Mouse (Mus musculus) thymus, postnatal 10 days (tissue): ENCODE results near the gene Upf1.

ENCODE experiments used
- DNase-seq, 2 experiments: peaks; one replicate each; pipeline ENCODE4 v3.0.0; 2021; ENCODE audit warnings: low spot score in 2 of 2

Upf1 gene

DNA sequence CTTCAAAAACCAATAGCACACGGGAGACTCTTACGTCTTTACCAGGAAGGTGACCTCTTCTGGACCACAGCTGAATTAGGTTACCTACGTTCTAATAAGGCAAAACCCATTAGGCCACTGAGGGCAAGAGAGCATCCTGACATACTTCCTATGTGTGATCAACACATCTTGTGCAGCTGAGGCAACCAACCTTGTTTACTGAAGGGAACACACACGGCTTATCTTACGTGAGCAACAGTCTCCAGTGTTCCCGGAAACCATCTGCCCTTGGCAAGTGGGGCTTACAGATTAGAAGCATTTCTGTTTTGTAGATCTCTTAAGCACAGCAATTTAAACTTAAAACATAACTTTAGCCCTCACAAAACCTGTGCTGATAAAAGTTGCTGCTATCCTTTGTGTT is 25.6 kb downstream of the Upf1 start:
- DNase-seq = no peak

DNA sequence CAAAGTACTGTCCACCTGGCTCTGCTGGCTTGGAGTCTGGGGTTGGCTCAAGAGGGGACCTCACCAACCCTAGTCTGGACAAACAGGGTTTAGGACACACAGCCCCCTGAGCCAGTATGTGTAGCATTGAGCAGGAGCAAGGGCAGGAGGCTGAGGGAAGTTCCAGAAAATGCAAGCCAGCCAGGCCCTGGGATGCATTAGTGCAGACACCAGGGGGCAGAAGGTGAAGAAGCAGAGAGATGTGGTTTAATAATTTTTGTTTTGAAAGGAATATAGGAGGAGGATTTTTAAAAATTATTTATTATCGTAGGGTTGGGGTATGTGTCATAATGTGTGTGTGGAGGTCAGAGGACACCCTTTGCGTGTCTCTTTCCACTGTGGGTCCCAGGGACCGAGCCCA is 29.4 kb downstream of the Upf1 start:
- DNase-seq = no peak

DNA sequence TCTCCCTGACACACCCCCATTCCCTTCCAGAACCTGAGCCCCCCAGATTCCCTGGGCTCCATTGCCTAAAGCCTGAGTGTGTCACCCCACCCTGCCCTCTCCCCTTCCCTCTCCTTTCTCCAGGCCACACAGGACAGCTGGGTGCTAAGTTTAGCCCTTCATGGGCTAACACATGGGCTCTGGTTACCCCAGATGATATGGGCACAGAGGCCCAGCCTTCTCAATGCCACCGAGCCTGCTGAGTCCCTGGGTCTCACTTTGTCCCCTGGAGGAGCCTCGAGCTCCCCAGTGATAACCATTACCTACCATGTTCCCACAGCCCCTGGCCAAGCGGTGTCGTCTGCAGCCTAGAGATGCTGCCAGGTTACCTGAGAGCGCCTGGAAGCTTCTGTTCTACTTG is 35.2 kb downstream of the Upf1 start:
- DNase-seq = no peak

GRCm38 (mm10) chr8:70316511-70317504 is 36.3 kb downstream of the Upf1 start:
- DNase-seq = no peak

GRCm38 (mm10) chr8:70315624-70316510 is 37.2 kb downstream of the Upf1 start, which contains the start of gene Cers1:
Gene Cers1, plus strand, starts transcription at chr8:70315775.
- peak; percentile 39 to 55 for DNase-seq

GRCm38 (mm10) chr8:70313399-70313798 is 39.7 kb downstream of the Upf1 start:
- no peak for DNase-seq

DNA sequence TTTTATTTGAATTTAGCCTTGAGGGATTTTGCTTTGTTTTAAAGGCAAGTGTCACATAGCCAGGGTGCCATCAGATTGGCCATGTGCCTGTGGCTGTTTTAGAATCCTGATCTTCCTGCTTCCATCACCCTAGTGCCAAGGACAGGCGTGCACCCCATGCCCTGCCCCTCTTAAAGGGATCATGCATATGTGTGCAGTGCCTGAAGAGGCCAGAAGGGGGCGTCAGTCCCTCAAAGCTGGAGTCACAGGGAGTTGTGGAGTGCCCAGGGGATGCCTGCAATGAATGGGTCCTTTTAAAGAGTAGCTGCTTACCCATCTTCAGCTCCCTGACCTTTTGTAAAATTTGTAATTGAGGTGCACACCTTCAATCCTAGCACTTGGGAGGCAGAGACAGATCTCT is 43.8 kb downstream of the Upf1 start:
- DNase-seq = no peak

GRCm38 (mm10) chr8:70302901-70303300 is 50.2 kb downstream of the Upf1 start:
- DNase-seq = no peak

- peak; percentile 87 to 88 for DNase-seq
Measured at GRCm38 (mm10) chr8:70302358-70302890, 50.7 kb downstream of the Upf1 start, which contains the start of the genes Ddx49 and Cope. Gene Ddx49, minus strand, starts transcription at chr8:70302489. Gene Cope, plus strand, starts transcription at chr8:70302518.

GRCm38 (mm10) chr8:70300881-70301280 is 52.2 kb downstream of the Upf1 start:
- no peak for DNase-seq

DNA sequence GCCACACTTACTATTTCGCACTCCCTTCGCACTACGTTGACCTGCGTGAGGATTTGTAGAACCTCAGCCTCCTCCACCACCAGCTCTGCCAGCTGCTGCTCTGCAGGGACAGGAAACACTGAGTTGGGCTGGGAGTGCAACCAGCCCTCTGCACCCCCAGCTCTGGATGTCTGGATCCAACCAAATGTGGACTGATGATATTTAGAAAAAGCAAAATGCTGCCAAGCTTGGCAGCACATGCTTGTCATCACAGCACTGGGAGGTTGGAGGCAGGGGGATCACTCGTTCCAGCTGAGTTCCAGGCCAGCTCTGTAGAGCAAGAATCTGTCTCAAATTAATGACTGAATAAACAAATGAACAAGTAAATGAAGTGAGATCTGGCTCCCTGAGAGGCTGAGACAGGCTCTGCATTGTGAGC is 59.1 kb downstream of the Upf1 start:
- DNase-seq = no peak

- DNase-seq = peak in 1 of 2 experiments; percentile 25
Measured at GRCm38 (mm10) chr8:70286737-70287136, 66.3 kb downstream of the Upf1 start.

- no peak for DNase-seq
Measured at GRCm38 (mm10) chr8:70285304-70285703, 67.8 kb downstream of the Upf1 start.

- DNase-seq = no peak
Measured at GRCm38 (mm10) chr8:70284421-70284820, 68.7 kb downstream of the Upf1 start.

- DNase-seq = no peak
Measured at GRCm38 (mm10) chr8:70283136-70284077, 69.7 kb downstream of the Upf1 start.

DNA sequence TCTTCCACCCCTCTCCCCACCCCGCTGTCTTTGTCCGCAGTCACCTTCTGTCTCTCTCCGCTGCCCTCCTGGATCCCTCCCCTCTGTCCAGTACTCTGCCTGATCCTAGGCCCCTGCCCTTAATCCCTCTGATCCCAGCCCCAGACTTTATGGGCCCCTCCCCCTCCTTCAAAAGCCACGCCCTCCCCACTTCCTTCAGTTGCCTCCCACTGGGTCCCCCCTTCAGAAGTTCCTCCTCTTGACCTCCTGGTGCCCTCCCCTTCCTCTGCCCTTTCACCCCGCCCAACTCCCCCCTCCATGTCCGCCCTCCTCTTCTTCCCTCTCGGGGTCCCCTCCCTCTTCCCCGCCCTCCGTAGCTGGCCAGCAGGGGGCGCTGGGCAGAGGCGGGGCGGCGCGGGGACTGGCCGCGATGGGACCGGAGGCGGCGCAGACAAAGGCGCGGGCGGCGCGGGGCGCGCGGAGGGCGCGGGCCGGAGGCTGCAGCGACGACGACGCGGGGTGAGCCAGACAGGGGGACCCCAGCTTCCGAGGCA is 70.4 kb downstream of the Upf1 start, which contains the start of gene Homer3:
Gene Homer3 (plus strand): TSS at position 225 of the 533 bp plus-strand sequence.
- DNase-seq = peak; percentile 91 to 94
